Mouse (Mus musculus): ENCODE measurements around the gene Cacna1c.

GRCm38 (mm10) chr6:118765261-118765660 lies 431.0 kb downstream of the Cacna1c start:
- no peak for TF ChIP-seq CTCF (IDR thresholded peaks at IDR 0.05; ENCODE audit: low read depth)
- no peak for TF ChIP-seq EP300 (IDR thresholded peaks at IDR 0.05; ENCODE audit: low read depth)

All from liver, postnatal 0 days (tissue).